Mouse (Mus musculus) left cerebral cortex, adult 9 months (tissue): ENCODE measurements around the gene Vmn1r75.

ENCODE experiments used
- DNase-seq, 2 experiments: peaks; one replicate each; pipeline ENCODE4 v3.0.0; 2022; ENCODE audit warnings: low spot score in 2 of 2

Vmn1r75 gene

GRCm38 (mm10) chr7:11874330-11874729 is at the start of gene Vmn1r75:
TSS of gene Vmn1r75 (plus strand) at chr7:11874630.
- DNase-seq: no peak

DNA sequence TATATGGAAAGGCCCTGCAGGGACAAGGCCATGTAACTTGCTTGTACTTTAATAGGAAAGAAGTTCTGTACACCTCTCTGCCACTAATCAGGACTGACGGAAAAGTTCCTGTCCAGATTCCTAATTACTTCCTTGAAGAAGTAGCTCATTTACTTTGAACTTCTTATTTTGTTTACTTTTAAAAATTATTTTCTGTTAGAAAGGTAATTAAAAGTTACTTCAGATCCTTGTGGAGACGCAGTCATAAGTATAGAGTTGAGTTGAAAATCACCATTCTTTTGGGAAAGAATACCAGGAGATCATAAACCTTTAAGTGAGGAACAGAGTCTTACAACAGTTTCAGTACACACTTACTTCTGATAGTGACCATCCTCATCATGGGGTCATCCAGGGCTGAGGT is 40.8 kb upstream of the Vmn1r75 start, which contains the start of gene Vmn1r74:
Gene Vmn1r74 (plus strand): TSS at position 301 of the 400 bp plus-strand sequence.
- no peak for DNase-seq
